8 mouse cellular contexts compared by ENCODE assay signal in the genomic region with DNA sequence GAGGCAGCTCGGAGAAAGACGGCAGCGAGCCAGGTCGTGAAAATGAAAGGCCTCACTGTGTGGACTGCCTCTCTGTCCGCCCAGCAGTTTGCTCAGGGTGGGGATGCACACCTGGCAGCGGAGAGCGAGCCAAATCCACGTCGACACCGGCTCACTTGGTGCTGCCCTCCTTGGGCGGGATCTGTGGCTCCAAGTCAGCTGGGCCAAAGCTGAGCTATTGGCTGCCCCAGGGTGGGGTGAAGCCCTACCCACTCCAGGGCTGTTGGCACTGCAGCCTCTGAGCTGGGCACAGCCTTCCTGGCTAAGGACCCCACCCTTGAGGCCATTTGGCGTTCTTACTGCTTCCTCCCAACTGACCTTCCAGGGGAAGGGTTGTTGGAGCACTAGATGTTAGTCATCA. TPM values are rescaled to one million over a fixed set of nuclear protein-coding genes. Genes with fewer than 3 reads are reported as not detected.
A peak's percentile ranks its signal among the peaks of the same experiment; 100 is the strongest.
DNase-seq lines count a peak whose midpoint lies in the region; ATAC-seq and TF ChIP-seq lines count a peak whose summit lies in the region.

No protein-coding gene starts in this region.

- dilution Hi-C loops in CH12.LX (cut with MboI; ENCODE audit: extremely low pct_ligation_motif_present, extremely low pct_unique_long_range_greater_than_20kb, low sequenced_read_pairs), result no loop called here

- peak overlapping the region; percentile 61 for H3K9ac ChIP-seq in CH12.LX (ENCODE audit: insufficient read depth, low read depth)
- H3K9ac ChIP-seq in hindbrain, embryonic 11.5 days (ENCODE audit: low read depth, low read length), result peak overlapping the region; percentile 73

- no peak for TF ChIP-seq EP300 in CH12.LX (IDR thresholded peaks at IDR 0.05; ENCODE audit: low read length)

- peak overlapping the region; percentile 53 for H3K4me2 ChIP-seq in CH12.LX (ENCODE audit: insufficient read depth, low read depth, poor library complexity, severe bottlenecking)
- peak overlapping the region; percentile 94 for H3K4me2 ChIP-seq in hindbrain, embryonic 11.5 days (replicated peaks; ENCODE audit: low read depth, low read length)

- H3K9me3 ChIP-seq in CH12.LX (replicated peaks; ENCODE audit: low read length), result no peaks in the 10 kb centered on the region
- no peaks in the 10 kb centered on the region for H3K9me3 ChIP-seq in erythroblast, embryonic 14.5 days (ENCODE audit: control insufficient read depth, low read length)
- no peaks in the 10 kb centered on the region for H3K9me3 ChIP-seq in hindbrain, embryonic 11.5 days (ENCODE audit: control insufficient read depth, low read length)

- no peak overlapping the region for H3K27ac ChIP-seq in CH12.LX (ENCODE audit: insufficient read depth, low read depth)
- no peak overlapping the region for H3K27ac ChIP-seq in hindbrain, embryonic 11.5 days (ENCODE audit: low read depth, low read length)

- peaks cover 7 to 27% of the 10 kb centered on the region in 2 experiments; a peak in 3 of 4 replicates for H3K4me1 ChIP-seq in CH12.LX (ENCODE audit: control insufficient read depth in 1 of 2, insufficient read depth in 2 of 2)
- peaks cover 52% of the 10 kb centered on the region for H3K4me1 ChIP-seq in erythroblast, embryonic 14.5 days (ENCODE audit: control insufficient read depth)
- peaks cover 3% of the 10 kb centered on the region; the same call in 1 of the 2 replicates for H3K4me1 ChIP-seq in hindbrain, embryonic 11.5 days (replicated peaks; ENCODE audit: control insufficient read depth, insufficient read depth, low read length)

- no peak for ATAC-seq in hindbrain, embryonic 11.5 days (ENCODE audit: low FRiP score)
- peak; percentile 53 for ATAC-seq in megakaryocyte progenitor cell, adult 5-6 weeks (replicated peaks; ENCODE audit: poor library complexity)

- H3K79me2 ChIP-seq in CH12.LX (replicated peaks; ENCODE audit: control insufficient read depth, extremely low read depth, insufficient read depth, poor library complexity, severe bottlenecking), result no peaks in the 10 kb centered on the region

- no peaks in the 10 kb centered on the region for H3K27me3 ChIP-seq in CH12.LX (replicated peaks)
- H3K27me3 ChIP-seq in erythroblast, embryonic 14.5 days (ENCODE audit: control insufficient read depth), result no peaks in the 10 kb centered on the region
- no peaks in the 10 kb centered on the region for H3K27me3 ChIP-seq in hindbrain, embryonic 11.5 days (ENCODE audit: control insufficient read depth, insufficient read depth, low read length)

- no peak for TF ChIP-seq RAD21 in CH12.LX (IDR thresholded peaks at IDR 0.05; ENCODE audit: low read depth, low read length)

- intact Hi-C loops in left cerebral cortex, postnatal 4 days (cut with DNase I), result no loop called here

- in situ Hi-C loops in CH12.LX (cut with MboI; ENCODE audit: low pct_ligation_motif_present, low pct_unique_long_range_greater_than_20kb, low sequenced_read_pairs), result no loop called here

- TF ChIP-seq CTCF in CH12.LX (conservative IDR thresholded peaks at IDR 0.05 in 1 of 2, IDR thresholded peaks at IDR 0.05 in 1 of 2; ENCODE audit: low read depth in 2 of 2, low read length in 2 of 2), result no peak

- H3K4me3 ChIP-seq in CH12.LX (replicated peaks in 1 of 3; ENCODE audit: low read depth in 2 of 3, low read length in 2 of 3, poor library complexity in 1 of 3), result peak overlapping the region; percentile 61 to 79 (median 78)
- peak overlapping the region; percentile 73 for H3K4me3 ChIP-seq in erythroblast, embryonic 14.5 days (replicated peaks)
- peak overlapping the region; percentile 73 for H3K4me3 ChIP-seq in hindbrain, embryonic 11.5 days (ENCODE audit: low read depth, low read length)

- no peak for TF ChIP-seq POLR2A in CH12.LX (IDR thresholded peaks at IDR 0.05; ENCODE audit: low read depth, low read length)

- no peak for DNase-seq in CH12.LX (ENCODE audit: extremely low read depth)
- peak; percentile 73 for DNase-seq in adrenal gland, adult 8-10 months
- no peak for DNase-seq in hindbrain, embryonic 11.5 days (ENCODE audit: low spot score)
- peak; percentile 49 for DNase-seq in left cerebral cortex, postnatal 4 days
- peak; percentile 59 to 78 for DNase-seq in spleen, postnatal 4 days (ENCODE audit: low spot score in 2 of 2)
- DNase-seq in T-cell, adult 2 months (ENCODE audit: low spot score), result no peak

- 6% methylated on average over 12 of the region's 12 CpGs for WGBS in hindbrain, embryonic 11.5 days

- H3K36me3 ChIP-seq in CH12.LX (replicated peaks in 1 of 2; ENCODE audit: control insufficient read depth in 1 of 2, insufficient read depth in 1 of 2, low read length in 1 of 2), result peaks cover 41 to 71% of the 10 kb centered on the region in 2 experiments
- H3K36me3 ChIP-seq in erythroblast, embryonic 14.5 days (ENCODE audit: control insufficient read depth), result peaks cover 75% of the 10 kb centered on the region
- peaks cover 18% of the 10 kb centered on the region for H3K36me3 ChIP-seq in hindbrain, embryonic 11.5 days (ENCODE audit: control insufficient read depth, insufficient read depth, low read length)

TF ChIP-seq in CH12.LX, 34 proteins besides CTCF, POLR2A, EP300 and RAD21:
- no peak for TF ChIP-seq NRF1 (IDR thresholded peaks at IDR 0.05; ENCODE audit: low read depth, low read length)

RNA-seq across cellular contexts. Expression of a gene that starts 0.9 kb away (rescaled TPM):
- total RNA-seq in CH12.LX (2012; rRNA removed) (39.4 and 40.5 TPM in 2 replicates), CH12.LX (2014; rRNA removed) (32.9 and 34.8 TPM in 2 replicates)
- 23.6 and 23.8 TPM in 2 replicates for polyA plus RNA-seq in CH12.LX (2012; ENCODE audit: insufficient read length, low read depth)
- total RNA-seq in adrenal gland, adult 8-10 months (2022), result 10 to 100 TPM; 12.5 to 23.3 (median 22.5) TPM
- 3.9 and 5.3 TPM in 2 replicates for polyA plus RNA-seq in erythroblast, embryonic 14.5 days (2012)
- polyA plus RNA-seq in hindbrain, embryonic 11.5 days (2014; fragmentation: Nextera tagmentation; extraction: Ambion mirVana), result 27.9 and 28.1 TPM in 2 replicates
- 10 to 100 TPM; 30.9 to 35.8 TPM for total RNA-seq in left cerebral cortex, postnatal 4 days (2021)
- total RNA-seq in megakaryocyte progenitor cell, adult 5-6 weeks (2015), result 4.4 and 5.2 TPM in 2 replicates
- 2.2 and 4.7 TPM in 2 replicates for total RNA-seq in megakaryocyte progenitor cell, adult 5-6 weeks (2017)

RNA-seq across cellular contexts. Expression of a gene that starts 8.0 kb away (rescaled TPM):
- total RNA-seq in CH12.LX (2012; rRNA removed), result 54.0 and 54.9 TPM in 2 replicates
- 55.9 and 57.2 TPM in 2 replicates for total RNA-seq in CH12.LX (2014; rRNA removed)
- polyA plus RNA-seq in CH12.LX (2012; ENCODE audit: insufficient read length, low read depth), result 91.8 and 96.5 TPM in 2 replicates
- 10 to 100 TPM; 79.7 to 84.5 (median 81.6) TPM for total RNA-seq in adrenal gland, adult 8-10 months (2022)
- polyA plus RNA-seq in erythroblast, embryonic 14.5 days (2012), result 13.4 and 14.0 TPM in 2 replicates
- polyA plus RNA-seq in hindbrain, embryonic 11.5 days (2014; fragmentation: Nextera tagmentation; extraction: Ambion mirVana), result 143 and 150 TPM in 2 replicates
- total RNA-seq in left cerebral cortex, postnatal 4 days (2021), result 100 to 1,000 TPM; 110 to 122 TPM
- total RNA-seq in megakaryocyte progenitor cell, adult 5-6 weeks (2015), result 37.2 and 42.6 TPM in 2 replicates
- 15.7 and 21.9 TPM in 2 replicates for total RNA-seq in megakaryocyte progenitor cell, adult 5-6 weeks (2017)

RNA-seq across cellular contexts. Expression of a gene that starts 18.2 kb away (rescaled TPM):
- total RNA-seq in CH12.LX (2012; rRNA removed), result 32.4 and 42.7 TPM in 2 replicates
- total RNA-seq in CH12.LX (2014; rRNA removed), result 38.0 and 39.5 TPM in 2 replicates
- polyA plus RNA-seq in CH12.LX (2012; ENCODE audit: insufficient read length, low read depth), result 27.2 and 27.6 TPM in 2 replicates
- total RNA-seq in adrenal gland, adult 8-10 months (2022), result 10 to 100 TPM; 51.7 to 68.6 (median 62.8) TPM
- 4.9 and 5.7 TPM in 2 replicates for polyA plus RNA-seq in erythroblast, embryonic 14.5 days (2012)
- 54.0 and 60.7 TPM in 2 replicates for polyA plus RNA-seq in hindbrain, embryonic 11.5 days (2014; fragmentation: Nextera tagmentation; extraction: Ambion mirVana)
- total RNA-seq in left cerebral cortex, postnatal 4 days (2021), result 10 to 100 TPM; 30.2 to 33.9 TPM
- 51.4 and 52.1 TPM in 2 replicates for total RNA-seq in megakaryocyte progenitor cell, adult 5-6 weeks (2015)
- 39.7 and 48.1 TPM in 2 replicates for total RNA-seq in megakaryocyte progenitor cell, adult 5-6 weeks (2017)

RNA-seq across cellular contexts. Expression of a gene that starts 22.6 kb away (rescaled TPM):
- 53.2 and 65.4 TPM in 2 replicates for total RNA-seq in CH12.LX (2012; rRNA removed)
- total RNA-seq in CH12.LX (2014; rRNA removed), result 87.5 and 93.2 TPM in 2 replicates
- 53.2 and 67.1 TPM in 2 replicates for polyA plus RNA-seq in CH12.LX (2012; ENCODE audit: insufficient read length, low read depth)
- total RNA-seq in adrenal gland, adult 8-10 months (2022), result 10 to 100 TPM; 31.8 to 51.8 (median 40.4) TPM
- polyA plus RNA-seq in erythroblast, embryonic 14.5 days (2012), result 16.8 and 28.3 TPM in 2 replicates
- polyA plus RNA-seq in hindbrain, embryonic 11.5 days (2014; fragmentation: Nextera tagmentation; extraction: Ambion mirVana), result 60.6 and 62.5 TPM in 2 replicates
- 10 to 100 TPM; 31.0 to 38.1 TPM for total RNA-seq in left cerebral cortex, postnatal 4 days (2021)
- total RNA-seq in megakaryocyte progenitor cell, adult 5-6 weeks (2015), result 19.8 and 22.7 TPM in 2 replicates
- 18.3 and 31.5 TPM in 2 replicates for total RNA-seq in megakaryocyte progenitor cell, adult 5-6 weeks (2017)

RNA-seq across cellular contexts. Expression of a gene that starts 43.9 kb away (rescaled TPM):
- total RNA-seq in CH12.LX (2012; rRNA removed) (63.2 and 77.6 TPM in 2 replicates), CH12.LX (2014; rRNA removed) (28.6 and 32.6 TPM in 2 replicates)
- polyA plus RNA-seq in CH12.LX (2012; ENCODE audit: insufficient read length, low read depth), result 66.5 and 71.5 TPM in 2 replicates
- 100 to 1,000 TPM in 3 of 4 experiments, 10 to 100 TPM in 1; 83.5 to 119 (median 106) TPM for total RNA-seq in adrenal gland, adult 8-10 months (2022)
- 0.33 and 0.54 TPM in 2 replicates for polyA plus RNA-seq in erythroblast, embryonic 14.5 days (2012)
- 44.5 and 50.4 TPM in 2 replicates for polyA plus RNA-seq in hindbrain, embryonic 11.5 days (2014; fragmentation: Nextera tagmentation; extraction: Ambion mirVana)
- 10 to 100 TPM; 44.2 to 46.8 TPM for total RNA-seq in left cerebral cortex, postnatal 4 days (2021)
- 27.9 and 39.3 TPM in 2 replicates for total RNA-seq in megakaryocyte progenitor cell, adult 5-6 weeks (2015)
- 122 and 139 TPM in 2 replicates for total RNA-seq in megakaryocyte progenitor cell, adult 5-6 weeks (2017)

Comparison
In these comparisons a context has a peak if more than half of its experiments do, and no peak if none do; other contexts are left out.
1. DNase-seq: peak in adrenal gland, adult 8-10 months (single experiment), left cerebral cortex, postnatal 4 days (single experiment) and spleen, postnatal 4 days (2 of 2); none in CH12.LX (single experiment), hindbrain, embryonic 11.5 days (single experiment) and T-cell, adult 2 months (single experiment).
2. Peak in every context shown above with its lines, with median percentiles within 50 percentile points of each other: H3K4me3 ChIP-seq.